Comparison of ENCODE assay signal across 8 mouse cellular contexts in genomic region chr15:8451071-8451470, GRCm38 (mm10). TPM values are rescaled to one million over a fixed set of nuclear protein-coding genes. Genes with fewer than 3 reads are reported as not detected.
DNase-seq lines count a peak whose midpoint lies in the region; ATAC-seq and TF ChIP-seq lines count a peak whose summit lies in the region.

No protein-coding gene starts in this region.

- no peaks in the 10 kb centered on the region for H3K9me3 ChIP-seq in embryonic facial prominence, embryonic 12.5 days
- H3K9me3 ChIP-seq in kidney, postnatal 0 days (replicated peaks; ENCODE audit: low read length) = no peaks in the 10 kb centered on the region

- H3K27me3 ChIP-seq in embryonic facial prominence, embryonic 12.5 days = no peaks in the 10 kb centered on the region
- no peaks in the 10 kb centered on the region for H3K27me3 ChIP-seq in kidney, postnatal 0 days (ENCODE audit: insufficient read depth, low read length)

- peak; percentile 89 for TF ChIP-seq CTCF in kidney, postnatal 0 days (IDR thresholded peaks at IDR 0.05; ENCODE audit: low read depth)

- ATAC-seq in embryonic facial prominence, embryonic 12.5 days (ENCODE audit: insufficient number of reproducible peaks, insufficient read depth, low FRiP score, low TSS enrichment) = 0 out of 2 replicates have a peak, but pooled peaks have one; percentile 32
- peak; percentile 64; the same call in 1 of the 2 replicates for ATAC-seq in kidney, postnatal 0 days (replicated peaks; ENCODE audit: low FRiP score, low read depth)

- H3K9ac ChIP-seq in embryonic facial prominence, embryonic 12.5 days = no peak overlapping the region
- H3K9ac ChIP-seq in kidney, postnatal 0 days (ENCODE audit: low read depth, low read length) = no peak overlapping the region

- no peaks in the 10 kb centered on the region for H3K36me3 ChIP-seq in embryonic facial prominence, embryonic 12.5 days
- H3K36me3 ChIP-seq in kidney, postnatal 0 days (ENCODE audit: insufficient read depth, low read length) = no peaks in the 10 kb centered on the region

- H3K27ac ChIP-seq in embryonic facial prominence, embryonic 12.5 days = no peak overlapping the region
- H3K27ac ChIP-seq in kidney, postnatal 0 days = no peak overlapping the region

- peak; percentile 41 for DNase-seq in cerebellum, adult 9-10 months
- DNase-seq in cerebellum, adult 18-20 months = no peak
- DNase-seq in ovary, postnatal 14 days (ENCODE audit: low spot score) = peak; percentile 19
- DNase-seq in ovary, postnatal 10 days (ENCODE audit: low spot score) = no peak
- peak; percentile 94 for DNase-seq in kidney, postnatal 0 days (ENCODE audit: low spot score)
- peak; percentile 58 for DNase-seq in mesoderm, embryonic 11.5 days (ENCODE audit: low read depth, low spot score)
- DNase-seq in urinary bladder, adult 18-20 months (ENCODE audit: low spot score in 2 of 2) = no peak

- WGBS in embryonic facial prominence, embryonic 12.5 days = 33% methylated on average over 3 of the region's 3 CpGs
- WGBS in kidney, postnatal 0 days = 45% methylated on average over 3 of the region's 3 CpGs

- no peak overlapping the region for H3K4me3 ChIP-seq in embryonic facial prominence, embryonic 12.5 days
- no peak overlapping the region for H3K4me3 ChIP-seq in kidney, postnatal 0 days (replicated peaks; ENCODE audit: low read depth, low read length)

- no peak overlapping the region for H3K4me2 ChIP-seq in embryonic facial prominence, embryonic 12.5 days (replicated peaks)
- no peak overlapping the region for H3K4me2 ChIP-seq in kidney, postnatal 0 days (ENCODE audit: low read length)

- peaks cover 10% of the 10 kb centered on the region; the same call in 1 of the 2 replicates for H3K4me1 ChIP-seq in embryonic facial prominence, embryonic 12.5 days
- no peaks in the 10 kb centered on the region for H3K4me1 ChIP-seq in kidney, postnatal 0 days (replicated peaks; ENCODE audit: insufficient read depth, low read length)

RNA-seq across cellular contexts. Expression of gene Nipbl, which starts 6.8 kb away (rescaled TPM):
- 21.8 and 22.6 TPM in 2 replicates for polyA plus RNA-seq in embryonic facial prominence, embryonic 12.5 days (2016; fragmentation: Nextera tagmentation; extraction: Ambion mirVana)
- 13.8 and 15.0 TPM in 2 replicates for polyA plus RNA-seq in kidney, postnatal 0 days (2015; fragmentation: Nextera tagmentation; extraction: Ambion mirVana)

Comparison
In these comparisons a context has a peak if more than half of its experiments do, and no peak if none do; other contexts are left out.
1. DNase-seq: peak in cerebellum, adult 9-10 months (single experiment), ovary, postnatal 14 days (single experiment), kidney, postnatal 0 days (single experiment) and mesoderm, embryonic 11.5 days (single experiment); none in cerebellum, adult 18-20 months (0 of 2), ovary, postnatal 10 days (single experiment) and urinary bladder, adult 18-20 months (0 of 2).